Mouse (Mus musculus) kidney, embryonic 16.5 days (tissue): ENCODE measurements around the gene Tada3. TPM values are rescaled to one million over a fixed set of nuclear protein-coding genes. Genes with fewer than 3 reads are reported as not detected.
A peak's percentile ranks its signal among the peaks of the same experiment; 100 is the strongest.

Experiments used
- ATAC-seq: fragments of 200-750 bp; cut with Nextera tagmentation; 2 replicates; pipeline ENCODE4 v1.8.0; 2017; ENCODE audit warnings: moderate TSS enrichment; ENCODE audit not compliant: low FRiP score, low TSS enrichment
- H3K27ac ChIP-seq: fragments of 300-500 bp; sonication (generic); 2 replicates; pipeline ENCODE4 v1.5.1; 2014; ENCODE audit warnings: low read length
- H3K27me3 ChIP-seq: fragments of 300-500 bp; sonication (generic); 2 replicates; pipeline ENCODE4 v1.6.1; 2014; ENCODE audit warnings: low read length, control low read depth, mixed read lengths; ENCODE audit not compliant: insufficient read depth
- H3K36me3 ChIP-seq: fragments of 300-500 bp; sonication (generic); 2 replicates; pipeline ENCODE4 v1.6.1; 2014; ENCODE audit warnings: low read length, control low read depth, mixed read lengths; ENCODE audit not compliant: insufficient read depth
- H3K4me1 ChIP-seq: fragments of 300-500 bp; sonication (generic); 2 replicates; pipeline ENCODE4 v1.6.1; 2014; ENCODE audit warnings: low read length, control low read depth, mixed read lengths; ENCODE audit not compliant: insufficient read depth
- H3K4me2 ChIP-seq: fragments of 300-500 bp; sonication (generic); replicated peaks from 2 replicates; pipeline ENCODE4 v1.6.1; 2014; ENCODE audit warnings: low read depth, low read length
- H3K4me3 ChIP-seq: fragments of 300-500 bp; sonication (generic); 2 replicates; pipeline ENCODE4 v1.5.1; 2014; ENCODE audit warnings: mild to moderate bottlenecking, low read length
- H3K9ac ChIP-seq: fragments of 300-500 bp; sonication (generic); replicated peaks from 2 replicates; pipeline ENCODE4 v1.6.1; 2014; ENCODE audit warnings: low read length
- H3K9me3 ChIP-seq: fragments of 300-500 bp; sonication (generic); 2 replicates; pipeline ENCODE4 v1.6.1; 2016; ENCODE audit warnings: low read length, control low read depth
- WGBS: fragments of 180-500 bp; shearing (Covaris S2); extraction: QIAGEN DNeasy Blood & Tissue Kit; methylation state at CpG from one replicate; pipeline ENCODE4 v1.1.7; 2014; 5-methylcytosine and 5-hydroxymethylcytosine counted together
- polyA plus RNA-seq: library from polyadenylated mRNA; unstranded; fragments of >200 nt; fragmentation: Nextera tagmentation; extraction: Ambion mirVana; gene quantifications from 2 replicates; pipeline ENCODE4 v1.2.1, GENCODE M21; 2015

Tada3 gene
- polyA plus RNA-seq, 1 experiment from 2014 or later: 66.7 TPM

DNA sequence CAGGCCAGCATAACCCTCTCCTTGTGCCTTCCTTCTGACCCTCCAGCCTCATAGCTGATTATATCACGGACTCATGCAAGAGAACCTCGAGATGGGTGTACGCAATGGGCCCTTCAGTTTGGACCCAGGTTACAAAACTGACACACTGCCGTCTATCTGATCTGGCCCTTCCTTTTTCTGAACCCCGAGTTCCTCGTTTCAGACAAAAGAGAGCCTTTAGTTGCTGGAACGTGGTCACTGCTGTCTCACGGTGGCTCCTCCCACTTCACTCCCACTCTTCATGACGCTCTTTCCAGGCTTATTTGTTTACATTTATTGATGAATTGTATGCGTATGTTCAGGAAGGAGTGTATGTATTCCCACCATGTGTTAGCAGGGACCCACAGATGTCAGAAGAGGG is 26.0 kb downstream of the Tada3 start:
- 0 out of 2 replicates have a peak, but pooled peaks cover 2% of the 10 kb centered on the region for H3K4me1 ChIP-seq
- WGBS: 60% methylated on average over 10 of the region's 10 CpGs

DNA sequence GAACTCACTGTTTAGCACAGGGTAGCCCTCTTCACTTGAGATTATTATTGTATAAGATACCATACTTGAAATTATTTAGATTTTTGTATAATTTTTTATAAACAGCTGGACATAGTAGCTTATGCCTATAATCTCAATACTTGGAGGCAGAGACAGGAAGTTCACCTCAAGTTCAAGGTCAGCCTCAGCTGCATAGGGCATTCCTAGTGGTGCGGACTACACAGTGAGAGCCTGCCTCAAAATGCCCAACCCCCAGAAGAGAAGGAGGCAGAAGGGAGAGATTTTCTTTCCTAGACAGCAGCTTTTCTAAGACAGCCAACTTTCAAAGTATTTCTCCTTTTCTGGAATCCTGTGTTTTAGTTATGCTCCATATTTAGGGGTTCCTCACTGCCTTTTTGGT is 26.5 kb downstream of the Tada3 start:
- no peak for ATAC-seq
- 80% methylated on average over 1 of the region's 1 CpGs for WGBS
- H3K36me3 ChIP-seq: no peaks in the 10 kb centered on the region
- H3K4me2 ChIP-seq: no peak overlapping the region
- no peak overlapping the region for H3K4me3 ChIP-seq
- no peaks in the 10 kb centered on the region for H3K27me3 ChIP-seq
- no peak overlapping the region for H3K9ac ChIP-seq
- H3K4me1 ChIP-seq: 0 out of 2 replicates have a peak, but pooled peaks cover 2% of the 10 kb centered on the region
- no peaks in the 10 kb centered on the region for H3K9me3 ChIP-seq
- H3K27ac ChIP-seq: no peak overlapping the region

More for the DNA sequence above, 26.0 kb downstream of the Tada3 start:
- Histone ChIP-seq H3K36me3 (no peaks in the 10 kb centered on the region), H3K9me3 (no peaks in the 10 kb centered on the region), H3K27me3 (no peaks in the 10 kb centered on the region), H3K9ac (no peak overlapping the region), H3K4me2 (no peak overlapping the region), H3K27ac (no peak overlapping the region), H3K4me3 (no peak overlapping the region)
- ATAC-seq: no peak

DNA sequence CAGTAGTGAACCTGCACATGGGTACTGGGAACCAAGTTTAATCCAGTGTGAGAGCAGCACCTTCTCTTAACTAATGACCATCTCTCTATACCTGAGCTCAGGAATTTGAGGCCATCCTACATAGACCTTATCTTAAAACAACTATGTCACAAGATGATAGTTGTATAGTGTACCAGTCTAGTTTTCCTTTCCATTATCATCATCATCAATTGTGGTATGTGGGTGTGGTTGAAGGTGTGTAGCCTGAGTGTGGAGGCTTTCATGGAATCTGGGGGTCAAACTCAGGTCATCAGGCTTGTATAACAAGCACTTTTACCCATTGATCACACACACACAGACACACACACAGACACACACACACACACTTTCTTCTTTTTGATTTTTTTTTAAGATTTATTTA is 27.1 kb downstream of the Tada3 start:
- no peak overlapping the region for H3K4me2 ChIP-seq
- no peak overlapping the region for H3K9ac ChIP-seq
- 0 out of 2 replicates have a peak, but pooled peaks cover 2% of the 10 kb centered on the region for H3K4me1 ChIP-seq
- H3K4me3 ChIP-seq: no peak overlapping the region
- H3K9me3 ChIP-seq: no peaks in the 10 kb centered on the region
- H3K27me3 ChIP-seq: no peaks in the 10 kb centered on the region
- no peaks in the 10 kb centered on the region for H3K36me3 ChIP-seq
- no peak for ATAC-seq
- H3K27ac ChIP-seq: no peak overlapping the region

DNA sequence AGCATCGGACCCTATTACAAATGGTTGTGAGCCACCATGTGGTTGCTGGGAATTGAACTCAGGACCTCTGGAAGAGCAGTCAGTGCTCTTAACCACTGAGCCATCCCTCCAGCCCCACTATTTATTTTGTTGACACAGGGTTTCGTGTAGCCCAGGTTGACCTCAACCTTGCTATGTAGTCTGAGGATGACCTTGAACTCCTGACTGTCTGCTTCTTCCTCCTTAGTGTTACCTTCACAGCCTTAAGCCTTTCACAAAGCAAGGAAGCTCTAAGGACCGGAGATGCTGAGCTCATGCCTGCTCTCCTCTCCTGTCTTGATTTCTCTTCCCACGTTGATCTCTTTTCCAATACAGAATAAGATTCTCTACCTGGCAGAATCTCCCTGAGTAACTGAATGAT is 30.8 kb downstream of the Tada3 start:
- Histone ChIP-seq H3K27me3 (no peaks in the 10 kb centered on the region), H3K9me3 (no peaks in the 10 kb centered on the region), H3K4me1 (peaks cover 29% of the 10 kb centered on the region), H3K4me3 (no peak overlapping the region), H3K36me3 (no peaks in the 10 kb centered on the region), H3K9ac (no peak overlapping the region), H3K4me2 (no peak overlapping the region), H3K27ac (no peak overlapping the region)
- no peak for ATAC-seq
- WGBS: 73% methylated on average over 4 of the region's 4 CpGs

DNA sequence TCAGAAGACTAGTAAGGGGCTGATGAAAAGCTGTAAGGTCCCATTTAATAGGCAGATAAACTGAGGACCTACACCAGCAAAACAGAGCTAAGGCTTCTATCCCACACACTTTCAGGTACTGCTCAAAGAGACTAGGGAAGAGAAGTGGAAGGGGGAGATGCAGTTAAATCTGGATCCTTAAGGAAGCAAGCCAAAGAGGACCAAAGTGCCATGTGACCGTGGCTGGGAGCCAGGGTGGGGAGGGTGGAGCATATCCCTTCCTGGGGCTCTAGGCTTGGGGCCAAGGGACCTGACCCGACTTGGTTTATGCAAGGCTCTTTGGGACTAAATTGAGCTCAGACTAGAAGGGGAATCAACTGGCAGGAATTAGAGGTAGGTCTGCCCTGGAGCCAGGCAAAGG is 33.4 kb downstream of the Tada3 start:
- H3K4me2 ChIP-seq: peak overlapping the region; percentile 88; the same call in 1 of the 2 replicates
- 35% methylated on average over 2 of the region's 2 CpGs for WGBS
- H3K4me3 ChIP-seq: no peak overlapping the region
- H3K27me3 ChIP-seq: no peaks in the 10 kb centered on the region
- peak; percentile 9; the same call in 1 of the 2 replicates for ATAC-seq
- H3K9me3 ChIP-seq: no peaks in the 10 kb centered on the region
- H3K27ac ChIP-seq: peak overlapping the region; percentile 75
- H3K9ac ChIP-seq: peak overlapping the region; percentile 92
- H3K4me1 ChIP-seq: peaks cover 37% of the 10 kb centered on the region
- peaks cover 19% of the 10 kb centered on the region for H3K36me3 ChIP-seq

DNA sequence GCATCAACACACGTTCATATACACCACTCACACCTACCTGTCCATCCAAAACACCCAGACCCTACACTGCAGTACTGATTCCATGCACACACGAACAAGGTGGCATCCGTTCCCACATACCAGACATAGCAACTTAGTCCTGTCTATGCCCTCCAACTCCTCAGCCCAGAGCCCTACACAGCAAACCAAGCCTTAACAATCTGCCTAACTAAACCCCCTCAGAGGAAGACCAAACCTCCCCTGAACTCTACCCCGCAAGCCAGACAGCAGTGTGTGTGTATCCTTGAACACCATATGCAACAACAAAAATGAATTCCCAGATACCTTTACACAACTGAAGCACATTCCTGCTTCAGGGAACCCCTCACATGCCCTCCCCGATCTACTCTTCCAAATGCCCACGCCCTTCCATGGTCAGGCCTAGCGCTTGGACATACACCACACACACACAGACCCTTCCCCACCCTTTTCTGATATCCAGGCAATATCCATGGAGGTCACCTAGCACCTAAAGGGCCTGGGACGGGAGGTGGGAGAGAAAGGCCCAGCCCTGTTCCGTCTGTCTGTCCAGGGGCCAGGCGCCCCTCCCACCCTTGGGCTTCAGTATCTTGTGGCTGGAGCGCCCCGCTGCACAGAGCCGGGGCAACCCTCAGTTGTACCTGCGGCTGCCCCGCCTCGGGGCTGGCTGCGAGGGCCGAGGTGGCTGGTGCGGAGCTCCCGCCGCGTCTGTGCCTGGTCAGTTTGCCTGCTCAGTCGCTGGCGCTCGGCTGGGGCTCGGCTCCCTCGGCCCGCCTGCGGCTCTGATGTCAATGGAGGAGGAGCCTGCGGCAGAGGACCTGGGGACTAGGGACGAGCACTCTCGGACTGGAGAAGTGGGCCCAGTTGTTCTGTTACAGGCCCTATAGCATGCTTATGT is 34.2 kb downstream of the Tada3 start, which contains the start of gene Camk1:
Gene Camk1, minus strand, starts transcription at position 808 of the 916 bp plus-strand sequence.
- H3K4me1 ChIP-seq: peaks cover 37% of the 10 kb centered on the region
- 10% methylated on average over 32 of the region's 32 CpGs for WGBS
- H3K27me3 ChIP-seq: no peaks in the 10 kb centered on the region
- peak within 1 kb of the TSS; percentile 75 for H3K27ac ChIP-seq
- peak within 1 kb of the TSS; percentile 83 for H3K4me3 ChIP-seq
- H3K9me3 ChIP-seq: no peaks in the 10 kb centered on the region
- H3K9ac ChIP-seq: peak within 1 kb of the TSS; percentile 92
- ATAC-seq: peak; percentile 94
- peak within 1 kb of the TSS; percentile 88 for H3K4me2 ChIP-seq
- peaks cover 27% of the 10 kb centered on the region for H3K36me3 ChIP-seq

DNA sequence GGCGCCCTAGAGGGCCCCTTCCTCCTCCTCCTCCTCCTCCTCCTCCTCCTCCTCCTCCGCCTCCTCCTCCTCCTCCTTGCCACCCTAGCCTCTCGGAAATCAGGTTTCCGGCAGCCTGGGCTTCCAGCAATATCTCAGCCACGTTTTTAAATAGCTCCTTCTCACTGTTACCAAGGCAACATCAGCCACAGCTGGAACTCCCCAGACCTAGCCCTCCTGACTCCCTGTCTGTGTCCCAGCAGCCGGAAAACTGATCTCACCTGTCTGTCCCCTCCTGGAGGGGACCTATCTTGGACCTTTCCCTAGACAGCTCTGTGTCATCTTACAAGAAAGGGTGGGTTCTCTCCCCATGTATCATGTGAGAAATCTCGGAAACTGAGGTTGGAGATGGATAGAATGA is 35.4 kb downstream of the Tada3 start:
- peak overlapping the region; percentile 58 for H3K27ac ChIP-seq
- H3K4me1 ChIP-seq: peaks cover 37% of the 10 kb centered on the region
- H3K9me3 ChIP-seq: no peaks in the 10 kb centered on the region
- peaks cover 36% of the 10 kb centered on the region for H3K36me3 ChIP-seq
- H3K27me3 ChIP-seq: no peaks in the 10 kb centered on the region
- peak overlapping the region; percentile 88 for H3K4me2 ChIP-seq
- peak overlapping the region; percentile 83 for H3K4me3 ChIP-seq
- WGBS: 18% methylated on average over 4 of the region's 7 CpGs
- peak overlapping the region; percentile 48 for H3K9ac ChIP-seq
- no peak for ATAC-seq

DNA sequence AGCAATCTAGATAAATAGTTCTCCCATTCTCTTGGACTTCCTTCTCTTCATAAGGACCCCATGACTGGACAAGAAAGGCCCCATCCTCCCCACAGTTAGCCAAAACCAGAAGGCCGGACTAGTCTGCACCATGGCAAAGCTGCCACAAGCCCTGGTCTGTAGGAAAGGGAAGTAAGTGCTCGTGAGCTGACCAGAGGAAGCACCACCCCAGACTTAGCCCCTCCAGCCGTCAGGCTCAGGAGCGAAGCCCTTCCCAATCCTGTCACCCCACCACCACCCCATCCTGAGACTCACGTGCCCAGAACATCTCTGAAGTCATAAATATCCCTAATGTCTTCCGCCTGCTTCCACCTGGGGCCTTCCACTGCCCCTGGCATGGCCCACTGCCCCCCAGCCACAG is 36.1 kb downstream of the Tada3 start:
- Histone ChIP-seq H3K4me1 (peaks cover 37% of the 10 kb centered on the region), H3K4me2 (peak overlapping the region; percentile 88), H3K9me3 (no peaks in the 10 kb centered on the region), H3K9ac (0 out of 2 replicates have a peak overlapping the region, but pooled peaks have one; percentile 35), H3K4me3 (0 out of 2 replicates have a peak overlapping the region, but pooled peaks have one; percentile 10), H3K27me3 (no peaks in the 10 kb centered on the region), H3K36me3 (peaks cover 36% of the 10 kb centered on the region), H3K27ac (peak overlapping the region; percentile 78; the same call in 1 of the 2 replicates)
- WGBS: 49% methylated on average over 6 of the region's 6 CpGs
- no peak for ATAC-seq

DNA sequence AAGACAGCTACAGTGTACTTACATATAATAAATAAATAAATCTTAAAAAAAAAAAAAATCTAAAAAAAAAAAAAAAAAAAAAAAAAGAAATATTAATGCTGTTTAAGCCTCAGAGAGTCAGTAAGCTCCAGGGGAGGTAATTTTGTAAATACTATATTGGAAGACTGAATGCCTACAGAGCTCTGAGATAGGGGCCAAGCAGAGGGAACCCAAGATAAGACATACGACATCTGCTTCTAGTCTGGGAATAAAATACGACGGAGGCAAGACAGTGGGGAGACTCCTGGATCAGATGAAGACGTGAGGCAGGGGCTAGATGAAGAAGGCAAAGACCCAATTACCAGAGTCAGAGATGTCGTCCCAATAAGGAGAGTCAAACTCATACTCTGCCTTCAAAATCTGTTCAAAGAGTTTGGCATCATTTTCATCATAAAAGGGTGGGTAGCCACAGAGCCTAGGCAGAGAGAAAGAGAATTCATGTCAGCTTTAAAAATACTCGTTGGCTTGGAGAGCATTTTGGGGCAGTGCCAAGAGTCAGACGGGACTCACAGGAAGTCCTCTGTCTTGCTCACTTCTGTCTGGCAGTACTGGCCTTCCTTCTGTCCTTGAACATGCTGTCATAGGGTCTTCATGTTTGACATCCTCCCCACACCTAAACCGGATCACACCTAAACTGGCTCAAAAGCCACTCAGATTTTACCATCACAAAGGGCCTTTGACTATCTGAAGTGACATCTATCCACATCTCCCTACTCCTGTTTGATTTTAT is 40.6 kb downstream of the Tada3 start:
- H3K9ac ChIP-seq: no peak overlapping the region
- peaks cover 28% of the 10 kb centered on the region for H3K4me1 ChIP-seq
- H3K4me3 ChIP-seq: no peak overlapping the region
- H3K36me3 ChIP-seq: peaks cover 58% of the 10 kb centered on the region
- H3K9me3 ChIP-seq: no peaks in the 10 kb centered on the region
- no peak for ATAC-seq
- H3K27ac ChIP-seq: no peak overlapping the region
- H3K4me2 ChIP-seq: no peak overlapping the region
- H3K27me3 ChIP-seq: no peaks in the 10 kb centered on the region
- WGBS: 63% methylated on average over 8 of the region's 8 CpGs
